Mouse (Mus musculus) kidney, adult 2 months (tissue): ENCODE data around the gene Coa7.

Experiments
- CTCF ChIP-seq: fragments of 200-500 bp; conservative IDR thresholded peaks from 2 replicates; pipeline ENCODE4 v1.5.1; 2011; ENCODE audit warnings: low read depth, mild to moderate bottlenecking, control low read depth, low read length, moderate library complexity, mixed read lengths; ENCODE audit not compliant: insufficient read depth, insufficient read length
- POLR2A ChIP-seq: fragments of 200-500 bp; IDR thresholded peaks from one replicate; pipeline ENCODE4 v1.6.1; 2011; ENCODE audit warnings: low read depth, low read length, control low read depth

- TF ChIP-seq CTCF (no peak), POLR2A (no peak)
Measured at GRCm38 (mm10) chr4:108372166-108372565, 44.2 kb downstream of the Coa7 start.
